Comparison of ENCODE assay signal across 1 mouse cellular context in the genomic region with DNA sequence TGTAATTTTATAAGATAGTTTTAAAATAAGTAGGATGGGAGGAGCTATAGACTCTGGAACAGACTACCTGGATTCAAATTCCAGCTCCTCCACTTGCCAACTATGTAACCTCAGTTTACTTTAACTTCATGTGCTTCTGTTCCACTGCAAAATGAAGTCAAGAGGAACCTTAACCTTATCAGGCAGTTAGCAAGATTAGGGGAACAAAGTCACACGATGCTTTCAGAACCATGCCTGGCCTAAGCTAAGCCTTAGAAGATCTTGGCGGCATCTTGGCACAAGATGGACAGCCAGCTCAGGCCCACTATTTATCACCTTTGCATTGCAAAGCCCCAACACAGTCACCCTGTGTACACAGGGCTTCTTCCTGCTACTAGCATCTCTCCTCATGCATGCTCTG.
A peak's percentile ranks its signal among the peaks of the same experiment; 100 is the strongest.
TF ChIP-seq lines count a peak whose summit lies in the region.

No protein-coding gene starts in this region.

TF ChIP-seq in MEL, 35 proteins besides CTCF, POLR2A, EP300 and RAD21 (continued from another document):
- TF ChIP-seq KAT2A (conservative IDR thresholded peaks at IDR 0.05; ENCODE audit: low read depth, low read length): no peak
- TF ChIP-seq ELF1 (IDR thresholded peaks at IDR 0.05; ENCODE audit: low read depth, low read length): no peak
- peak; percentile 89 for TF ChIP-seq GATA1 (IDR thresholded peaks at IDR 0.05; ENCODE audit: low read depth, low read length)
- TF ChIP-seq TCF12 (IDR thresholded peaks at IDR 0.05; ENCODE audit: low read depth, low read length): no peak
- TF ChIP-seq USF2 (IDR thresholded peaks at IDR 0.05; ENCODE audit: borderline replicate concordance in 1 of 2, insufficient read depth in 1 of 2, low read depth in 1 of 2, low read length in 2 of 2): no peak
- TF ChIP-seq RCOR1 (IDR thresholded peaks at IDR 0.05; ENCODE audit: low read depth, low read length): no peak
- TF ChIP-seq JUND (IDR thresholded peaks at IDR 0.05; ENCODE audit: low read depth, low read length): no peak
- TF ChIP-seq SMC3 (IDR thresholded peaks at IDR 0.05; ENCODE audit: low read depth, low read length): no peak
- no peak for TF ChIP-seq HCFC1 (IDR thresholded peaks at IDR 0.05; ENCODE audit: low read depth, low read length)
- TF ChIP-seq TBP (IDR thresholded peaks at IDR 0.05; ENCODE audit: low read depth, low read length): no peak
- no peak for TF ChIP-seq TAL1 (IDR thresholded peaks at IDR 0.05; ENCODE audit: low read length)
- TF ChIP-seq MEF2A (IDR thresholded peaks at IDR 0.05; ENCODE audit: extremely low read depth, insufficient replicate concordance, low read depth, low read length, poor library complexity, severe bottlenecking): no peak
- TF ChIP-seq ZNF384 (IDR thresholded peaks at IDR 0.05; ENCODE audit: low read depth, low read length): no peak
- TF ChIP-seq POLR2AphosphoS2 (IDR thresholded peaks at IDR 0.05; ENCODE audit: low read length): no peak
- peak; percentile 48; the same call in 1 of the 2 replicates for TF ChIP-seq SIN3A (IDR thresholded peaks at IDR 0.05; ENCODE audit: low read length)
- TF ChIP-seq MAZ (IDR thresholded peaks at IDR 0.05; ENCODE audit: low read depth, low read length): no peak
- no peak for TF ChIP-seq ZMIZ1 (IDR thresholded peaks at IDR 0.05; ENCODE audit: low read depth, low read length)
- no peak for TF ChIP-seq NRF1 (IDR thresholded peaks at IDR 0.05; ENCODE audit: insufficient read depth, low read depth, low read length, poor library complexity, severe bottlenecking)
- no peak for TF ChIP-seq POLR2AphosphoS5 (IDR thresholded peaks at IDR 0.05; ENCODE audit: borderline replicate concordance, low read depth, low read length)
- TF ChIP-seq NELFE (IDR thresholded peaks at IDR 0.05; ENCODE audit: low read depth, low read length): no peak
- TF ChIP-seq MYB (IDR thresholded peaks at IDR 0.05; ENCODE audit: low read depth, low read length): no peak
- TF ChIP-seq CHD2 (IDR thresholded peaks at IDR 0.05; ENCODE audit: low read length): no peak
- TF ChIP-seq MYC (IDR thresholded peaks at IDR 0.05; ENCODE audit: low read depth, low read length): peak; percentile 89
- no peak for TF ChIP-seq ZKSCAN1 (IDR thresholded peaks at IDR 0.05; ENCODE audit: low read depth, low read length)
- no peak for TF ChIP-seq ZC3H11A (IDR thresholded peaks at IDR 0.05; ENCODE audit: low read depth, low read length)
- TF ChIP-seq USF1 (IDR thresholded peaks at IDR 0.05; ENCODE audit: low read depth, low read length): 0 out of 2 replicates have a peak, but pooled peaks have one; percentile 6
- TF ChIP-seq MAX (IDR thresholded peaks at IDR 0.05; ENCODE audit: low read length): no peak
- TF ChIP-seq MXI1 (IDR thresholded peaks at IDR 0.05; ENCODE audit: low read depth, low read length): peak; percentile 73
- TF ChIP-seq ETS1 (IDR thresholded peaks at IDR 0.05; ENCODE audit: low read depth, low read length): peak; percentile 50; the same call in 1 of the 2 replicates
- no peak for TF ChIP-seq UBTF (IDR thresholded peaks at IDR 0.05; ENCODE audit: borderline replicate concordance, insufficient read depth, low read depth, low read length)
